Mouse (Mus musculus) hindbrain, embryonic 14.5 days (tissue): ENCODE measurements at regions not wholly inside any gene's neighbourhood (a gene's known extent, or its start where the extent isn't known, plus 50 kb on each side); places are given as distances from the start of the nearest gene placed in this dataset.

Experiments used
- ATAC-seq: fragments of 200-750 bp; cut with Nextera tagmentation; 2 replicates; pipeline ENCODE4 v1.8.0; 2017; ENCODE audit warnings: moderate number of reproducible peaks, mild to moderate bottlenecking, moderate TSS enrichment, moderate library complexity; ENCODE audit not compliant: low FRiP score
- DNase-seq: peaks from one replicate; pipeline ENCODE4 v3.0.0-alpha.2; 2015; ENCODE audit warnings: low spot score
- H3K27ac ChIP-seq: fragments of 300-500 bp; sonication (generic); 2 replicates; pipeline ENCODE4 v1.5.1; 2014; ENCODE audit warnings: mild to moderate bottlenecking, moderate library complexity
- H3K27me3 ChIP-seq: fragments of 300-500 bp; sonication (generic); 2 replicates; pipeline ENCODE4 v1.6.1; 2014; ENCODE audit warnings: mild to moderate bottlenecking, low read length, mixed read lengths; ENCODE audit not compliant: control insufficient read depth, insufficient read depth
- H3K36me3 ChIP-seq: fragments of 300-500 bp; sonication (generic); replicated peaks from 2 replicates; pipeline ENCODE4 v1.6.1; 2014; ENCODE audit not compliant: control insufficient read depth, insufficient read depth
- H3K4me1 ChIP-seq: fragments of 300-500 bp; sonication (generic); replicated peaks from 2 replicates; pipeline ENCODE4 v1.6.1; 2014; ENCODE audit warnings: antibody characterized with exemption, low read length, mixed read lengths; ENCODE audit not compliant: control insufficient read depth, insufficient read depth
- H3K4me2 ChIP-seq: fragments of 300-500 bp; sonication (generic); replicated peaks from 2 replicates; pipeline ENCODE4 v1.6.1; 2014; ENCODE audit warnings: mild to moderate bottlenecking, moderate library complexity
- H3K4me3 ChIP-seq: fragments of 300-500 bp; sonication (generic); replicated peaks from 2 replicates; pipeline ENCODE4 v1.5.1; 2014; ENCODE audit warnings: mild to moderate bottlenecking, low read length
- H3K9ac ChIP-seq: fragments of 300-500 bp; sonication (generic); 2 replicates; pipeline ENCODE4 v1.6.1; 2014
- H3K9me3 ChIP-seq: fragments of 300-500 bp; sonication (generic); 2 replicates; pipeline ENCODE4 v1.6.1; 2016; ENCODE audit warnings: low read length; ENCODE audit not compliant: control insufficient read depth
- WGBS: fragments of 180-500 bp; shearing (Covaris S2); extraction: QIAGEN DNeasy Blood & Tissue Kit; methylation state at CpG from one replicate; pipeline ENCODE4 v1.1.7; 2014; 5-methylcytosine and 5-hydroxymethylcytosine counted together

- 94% methylated on average over 6 of the region's 6 CpGs for WGBS
- Histone ChIP-seq H3K36me3 (no peaks in the 10 kb centered on the region), H3K4me3 (no peak overlapping the region), H3K9me3 (no peaks in the 10 kb centered on the region), H3K9ac (no peak overlapping the region), H3K4me1 (no peaks in the 10 kb centered on the region), H3K27ac (no peak overlapping the region), H3K27me3 (no peaks in the 10 kb centered on the region), H3K4me2 (no peak overlapping the region)
- DNase-seq (no peak), ATAC-seq (no peak)
Measured at GRCm38 (mm10) chr8:89727252-89727651, 620.9 kb downstream of the Tox3 start.

GRCm38 (mm10) chr8:89721684-89722305, 626.3 kb downstream of the Tox3 start:
- no peaks in the 10 kb centered on the region for H3K9me3 ChIP-seq

GRCm38 (mm10) chr8:89713880-89714279, 634.3 kb downstream of the Tox3 start:
- no peak overlapping the region for H3K4me3 ChIP-seq
- H3K4me2 ChIP-seq, result no peak overlapping the region
- ATAC-seq (no peak), DNase-seq (no peak)
- no peaks in the 10 kb centered on the region for H3K9me3 ChIP-seq
- H3K27ac ChIP-seq, result no peak overlapping the region
- 78% methylated on average over 6 of the region's 6 CpGs for WGBS
- H3K36me3 ChIP-seq, result no peaks in the 10 kb centered on the region
- no peaks in the 10 kb centered on the region for H3K27me3 ChIP-seq
- 0 out of 2 replicates have a peak, but pooled peaks cover 3% of the 10 kb centered on the region for H3K4me1 ChIP-seq
- no peak overlapping the region for H3K9ac ChIP-seq

More at GRCm38 (mm10) chr8:89721684-89722305, 626.3 kb downstream of the Tox3 start:
- no peak overlapping the region for H3K4me3 ChIP-seq
- H3K4me2 ChIP-seq, result no peak overlapping the region
- DNase-seq, result no peak
- no peaks in the 10 kb centered on the region for H3K4me1 ChIP-seq
- ATAC-seq, result no peak
- no peaks in the 10 kb centered on the region for H3K27me3 ChIP-seq
- no peaks in the 10 kb centered on the region for H3K36me3 ChIP-seq
- no peak overlapping the region for H3K9ac ChIP-seq
- WGBS, result 91% methylated on average over 5 of the region's 5 CpGs
- no peak overlapping the region for H3K27ac ChIP-seq

- DNase-seq, result no peak
- Histone ChIP-seq H3K4me2 (no peak overlapping the region), H3K36me3 (no peaks in the 10 kb centered on the region), H3K27me3 (no peaks in the 10 kb centered on the region), H3K4me1 (no peaks in the 10 kb centered on the region), H3K27ac (no peak overlapping the region), H3K4me3 (no peak overlapping the region), H3K9ac (no peak overlapping the region), H3K9me3 (no peaks in the 10 kb centered on the region)
- 64% methylated on average over 5 of the region's 5 CpGs for WGBS
- ATAC-seq, result no peak
Measured at GRCm38 (mm10) chr8:89707341-89707928, 640.7 kb downstream of the Tox3 start.

GRCm38 (mm10) chr8:89685696-89686095, 641.7 kb upstream of the Sall1 start:
- no peaks in the 10 kb centered on the region for H3K9me3 ChIP-seq
- H3K4me3 ChIP-seq, result no peak overlapping the region
- H3K4me2 ChIP-seq, result no peak overlapping the region
- H3K36me3 ChIP-seq, result no peaks in the 10 kb centered on the region
- no peak overlapping the region for H3K27ac ChIP-seq
- no peaks in the 10 kb centered on the region for H3K4me1 ChIP-seq
- 93% methylated on average over 6 of the region's 6 CpGs for WGBS
- no peak overlapping the region for H3K9ac ChIP-seq
- no peaks in the 10 kb centered on the region for H3K27me3 ChIP-seq
- no peak for ATAC-seq
- DNase-seq, result no peak

- no peaks in the 10 kb centered on the region for H3K9me3 ChIP-seq
- 0 out of 2 replicates have a peak, but pooled peaks cover 6% of the 10 kb centered on the region for H3K4me1 ChIP-seq
- no peaks in the 10 kb centered on the region for H3K36me3 ChIP-seq
- ATAC-seq, result no peak
- no peak for DNase-seq
- no peak overlapping the region for H3K27ac ChIP-seq
- WGBS, result 99% methylated on average over 4 of the region's 4 CpGs
- H3K4me3 ChIP-seq, result no peak overlapping the region
- no peaks in the 10 kb centered on the region for H3K27me3 ChIP-seq
- no peak overlapping the region for H3K9ac ChIP-seq
- H3K4me2 ChIP-seq, result no peak overlapping the region
Measured at GRCm38 (mm10) chr8:89680937-89681336, 637.0 kb upstream of the Sall1 start.

- 83% methylated on average over 5 of the region's 5 CpGs for WGBS
- no peak overlapping the region for H3K27ac ChIP-seq
- ATAC-seq, result no peak
- DNase-seq, result no peak
- H3K4me1 ChIP-seq, result 0 out of 2 replicates have a peak, but pooled peaks cover 6% of the 10 kb centered on the region
- H3K9ac ChIP-seq, result no peak overlapping the region
- H3K4me3 ChIP-seq, result no peak overlapping the region
- no peak overlapping the region for H3K4me2 ChIP-seq
- no peaks in the 10 kb centered on the region for H3K27me3 ChIP-seq
- H3K9me3 ChIP-seq, result no peaks in the 10 kb centered on the region
- H3K36me3 ChIP-seq, result no peaks in the 10 kb centered on the region
Measured at GRCm38 (mm10) chr8:89680341-89680740, 636.4 kb upstream of the Sall1 start.

- H3K4me2 ChIP-seq, result no peak overlapping the region
- no peak overlapping the region for H3K4me3 ChIP-seq
- H3K9me3 ChIP-seq, result no peaks in the 10 kb centered on the region
- H3K36me3 ChIP-seq, result no peaks in the 10 kb centered on the region
- DNase-seq, result no peak
- ATAC-seq, result no peak
- H3K27me3 ChIP-seq, result no peaks in the 10 kb centered on the region
- WGBS, result 38% methylated on average over 4 of the region's 4 CpGs
- H3K27ac ChIP-seq, result no peak overlapping the region
- 0 out of 2 replicates have a peak, but pooled peaks cover 6% of the 10 kb centered on the region for H3K4me1 ChIP-seq
- no peak overlapping the region for H3K9ac ChIP-seq
Measured at GRCm38 (mm10) chr8:89679551-89679950, 635.6 kb upstream of the Sall1 start.

GRCm38 (mm10) chr8:89677266-89677665, 633.3 kb upstream of the Sall1 start:
- DNase-seq (no peak), ATAC-seq (no peak)
- no peak overlapping the region for H3K27ac ChIP-seq
- H3K9me3 ChIP-seq, result no peaks in the 10 kb centered on the region
- H3K4me1 ChIP-seq, result 0 out of 2 replicates have a peak, but pooled peaks cover 6% of the 10 kb centered on the region
- H3K27me3 ChIP-seq, result no peaks in the 10 kb centered on the region
- H3K36me3 ChIP-seq, result no peaks in the 10 kb centered on the region
- no peak overlapping the region for H3K4me2 ChIP-seq
- WGBS, result 58% methylated on average over 5 of the region's 5 CpGs
- H3K4me3 ChIP-seq, result no peak overlapping the region
- no peak overlapping the region for H3K9ac ChIP-seq
